Mouse (Mus musculus) thymus, postnatal 10 days (tissue): ENCODE results near the gene Atp8b2.

Experiments
- DNase-seq, 2 experiments: peaks; one replicate each; pipeline ENCODE4 v3.0.0; 2021; ENCODE audit warnings: low spot score in 2 of 2

Gene Atp8b2

DNA sequence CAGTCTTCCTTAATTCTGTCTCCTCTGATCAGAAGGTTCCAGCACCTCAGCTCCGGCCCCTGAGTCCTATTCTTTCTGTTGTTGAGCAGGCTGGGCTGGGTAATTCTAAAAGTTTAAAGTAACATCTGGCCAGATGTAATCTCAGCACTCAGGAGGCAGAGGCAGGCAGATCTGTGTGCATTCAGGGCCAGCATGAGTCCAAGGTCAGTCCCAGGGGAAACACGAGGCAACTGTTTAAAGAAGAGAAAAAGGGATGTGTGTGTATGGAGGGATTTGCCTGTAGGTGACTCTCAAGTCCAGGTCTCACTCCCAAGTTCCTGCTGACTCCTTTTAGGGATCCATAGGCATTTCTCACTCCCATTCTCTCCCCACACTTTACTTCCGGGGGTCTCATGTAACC lies 55.5 kb downstream of the Atp8b2 start:
- DNase-seq, result no peak

DNA sequence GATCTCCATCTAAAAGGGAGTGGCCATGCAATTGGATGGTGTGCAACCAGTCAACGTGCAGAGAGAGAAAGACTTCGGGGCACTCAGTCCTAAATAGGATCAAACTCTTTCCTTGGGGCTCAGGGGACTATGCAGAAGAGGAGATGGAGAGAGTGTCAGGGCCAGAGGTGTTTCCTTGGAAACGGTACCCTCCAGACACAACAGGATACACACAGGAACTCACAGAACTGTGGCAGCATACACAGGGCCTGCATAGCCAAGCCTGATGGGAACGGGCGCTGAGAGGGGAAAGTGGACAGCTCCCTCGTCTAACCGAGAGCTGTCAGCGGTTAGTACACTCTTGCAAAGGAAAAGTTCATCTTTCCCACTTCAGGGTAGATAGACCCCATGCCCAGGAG lies 63.8 kb downstream of the Atp8b2 start:
- DNase-seq, result no peak

DNA sequence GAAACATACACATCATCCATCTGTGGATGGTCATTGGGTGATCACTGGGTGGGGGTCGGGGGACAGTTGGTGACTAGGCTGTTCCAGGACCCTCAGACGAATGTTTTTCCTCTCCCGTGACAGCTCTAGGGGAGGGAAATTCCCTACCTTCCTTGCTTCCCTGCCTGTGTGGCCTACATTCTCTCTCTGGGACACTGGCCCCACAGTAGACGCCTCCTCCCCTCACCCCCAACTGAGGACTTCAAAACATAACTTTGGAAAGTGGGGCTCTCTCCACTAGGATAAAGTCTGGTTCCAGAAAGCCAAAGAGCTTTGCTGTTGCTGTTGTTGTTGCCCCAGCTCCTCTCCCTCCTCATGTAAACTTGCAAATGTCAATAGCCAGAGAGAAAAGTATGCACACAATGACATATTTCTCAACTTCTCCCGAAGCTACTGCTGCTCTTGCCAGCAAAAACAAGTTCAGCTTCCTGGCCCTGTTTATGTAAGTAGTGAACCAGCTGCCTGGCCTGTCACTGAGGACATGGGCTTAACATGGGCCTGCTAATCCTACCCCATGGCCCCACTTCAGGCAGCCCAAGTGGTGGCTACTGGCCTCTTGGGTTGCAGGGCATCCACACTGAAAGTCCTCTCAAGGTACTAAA lies 64.3 kb downstream of the Atp8b2 start:
- DNase-seq, result no peak

DNA sequence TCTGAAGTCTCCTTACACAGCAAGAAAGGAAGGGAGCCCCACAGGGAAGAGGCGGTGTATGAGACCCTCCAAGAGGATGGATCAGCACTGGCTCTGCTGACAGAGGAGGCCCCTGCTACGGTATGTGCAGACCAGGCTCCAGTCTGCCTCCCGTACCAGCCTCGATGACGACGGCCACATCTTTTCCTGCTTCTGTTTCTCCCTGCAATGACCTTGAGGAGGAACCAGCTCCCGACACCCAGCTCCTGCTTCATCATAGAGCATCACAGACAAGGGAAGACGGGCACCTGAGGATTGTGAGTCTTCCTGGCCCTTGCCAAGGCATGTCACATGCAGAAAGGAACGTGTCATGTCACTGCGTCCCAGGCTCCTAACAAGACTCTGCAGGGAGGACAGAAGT lies 65.3 kb downstream of the Atp8b2 start:
- DNase-seq, result no peak

DNA sequence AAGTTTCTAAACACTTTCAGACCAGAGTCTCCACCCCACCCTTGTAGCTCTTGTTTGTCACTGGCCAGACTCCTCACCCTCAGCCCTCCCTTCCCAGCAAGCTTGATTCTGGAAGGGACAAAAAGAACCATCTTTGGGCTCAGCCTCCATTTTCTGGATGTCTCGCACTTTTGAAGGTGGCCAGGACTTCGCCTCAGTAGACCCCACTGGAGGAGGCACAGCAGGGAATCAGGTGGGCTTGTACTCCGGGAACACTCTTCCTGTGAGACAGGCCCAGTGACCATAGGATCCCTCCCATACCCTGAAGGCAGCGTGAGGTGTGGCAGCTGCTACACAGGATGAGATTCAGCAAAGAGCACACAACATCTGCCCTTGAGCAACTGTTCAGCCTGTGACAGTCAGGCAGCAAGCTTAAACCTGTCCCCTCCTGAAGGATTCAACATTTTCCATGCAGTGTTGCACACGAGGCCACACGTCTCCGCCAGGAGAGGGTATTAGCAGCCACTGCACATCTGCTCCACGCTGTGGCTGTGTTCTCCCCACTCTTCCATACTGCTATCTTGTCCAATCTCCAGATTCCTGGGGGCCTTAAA lies 66.0 kb downstream of the Atp8b2 start:
- DNase-seq, result no peak

DNA sequence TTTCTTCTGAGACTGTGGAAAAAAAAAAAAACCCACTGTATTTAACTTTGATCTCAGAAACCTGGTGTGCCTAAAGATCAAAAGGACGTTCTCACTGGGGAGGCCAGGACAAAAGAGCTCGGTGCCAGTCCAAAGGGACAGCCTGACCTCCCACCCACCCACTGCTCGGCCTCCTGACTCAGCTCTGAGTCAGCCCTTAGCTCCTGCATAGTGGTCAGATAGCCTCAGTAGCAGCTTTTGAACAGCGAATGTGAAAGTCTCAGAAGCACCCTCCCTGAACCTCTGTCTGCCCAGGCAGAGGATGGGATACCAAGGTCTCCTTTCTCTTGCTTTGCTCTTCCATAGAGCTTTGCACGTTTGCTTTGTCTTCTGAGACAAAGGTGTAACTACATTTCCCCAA lies 66.7 kb downstream of the Atp8b2 start:
- no peak for DNase-seq

DNA sequence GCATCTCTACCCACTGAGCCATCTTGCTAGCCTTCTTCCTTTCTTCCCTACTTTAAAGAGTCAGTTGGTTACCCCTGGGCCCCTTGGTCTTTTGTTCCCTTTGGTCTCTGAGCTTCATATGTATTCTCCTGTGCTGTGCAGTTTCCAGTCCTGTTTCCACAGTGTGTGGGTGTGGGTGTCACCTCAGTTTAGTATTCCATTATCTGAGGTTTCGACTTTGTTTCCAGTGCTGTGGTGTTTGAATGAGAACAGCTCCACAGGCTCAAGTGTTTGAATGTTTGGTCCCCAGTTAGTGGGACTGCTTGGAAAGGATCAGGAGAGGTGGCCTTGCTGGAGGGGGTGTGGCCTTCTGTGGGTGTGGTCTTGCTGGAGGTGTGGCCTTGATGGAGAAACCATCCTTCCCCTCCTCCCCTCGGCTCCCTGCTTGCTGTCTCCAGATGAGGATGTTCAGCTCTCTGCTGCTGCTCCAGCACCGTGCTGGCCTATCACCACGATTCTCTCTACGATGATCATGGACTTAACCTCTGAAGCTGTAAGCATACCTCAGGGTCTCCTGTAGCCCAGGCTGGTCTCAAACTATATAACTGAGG lies 70.7 kb downstream of the Atp8b2 start:
- DNase-seq, result no peak

DNA sequence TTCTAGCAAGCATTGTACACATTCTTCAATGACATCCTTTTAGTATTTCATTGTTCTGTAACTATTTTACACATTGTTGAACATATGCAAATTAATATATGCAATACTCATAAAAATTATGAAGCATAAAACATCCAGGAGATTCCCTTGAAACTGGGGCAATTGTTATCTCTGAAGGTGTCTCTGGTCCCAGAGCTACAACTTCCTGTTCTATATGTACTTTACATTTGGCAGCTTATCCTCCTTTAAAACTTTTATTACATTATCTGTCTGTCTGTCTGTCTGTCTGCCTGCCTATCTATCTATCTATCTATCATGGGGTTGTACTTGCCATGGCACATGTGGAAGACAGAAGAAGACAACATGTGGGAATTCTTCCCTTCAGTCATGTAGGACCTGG lies 71.6 kb downstream of the Atp8b2 start:
- DNase-seq, result no peak

DNA sequence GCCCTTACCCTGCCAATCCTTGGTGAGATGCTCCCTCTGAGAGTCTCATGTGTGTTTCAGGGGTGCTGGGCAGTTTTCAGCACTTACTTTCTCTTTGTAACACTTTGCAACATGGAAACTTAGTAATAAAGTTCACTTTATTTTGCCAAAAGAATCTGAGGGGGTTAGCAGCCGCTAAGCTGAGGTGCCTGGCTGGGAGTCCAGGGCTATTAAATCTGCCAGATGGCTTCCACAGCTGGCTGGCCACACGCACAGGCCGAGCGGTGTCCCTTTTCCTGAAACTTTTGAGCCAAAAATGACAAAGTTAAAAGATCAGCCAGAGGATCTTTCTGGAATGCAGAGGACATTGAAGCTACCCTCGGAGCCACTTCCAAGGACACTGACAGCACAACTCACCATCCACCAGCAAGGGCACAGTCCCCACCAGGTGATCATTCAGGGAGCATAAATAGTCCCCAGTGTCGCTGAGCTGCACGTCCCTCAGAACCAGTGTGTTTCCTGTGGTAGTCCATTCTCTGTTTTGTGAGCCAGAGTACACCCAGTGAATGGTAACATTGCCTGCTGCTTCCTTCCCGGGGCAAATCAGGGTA lies 73.4 kb downstream of the Atp8b2 start:
- no peak for DNase-seq
